Mouse (Mus musculus) forebrain, embryonic 11.5 days (tissue): ENCODE data around the gene Olfr750. TPM values are rescaled to one million over a fixed set of nuclear protein-coding genes. Genes with fewer than 3 reads are reported as not detected.

ENCODE experiments used
- ATAC-seq: fragments of 200-750 bp; cut with Nextera tagmentation; replicated peaks from 2 replicates; pipeline ENCODE4 v1.8.0; 2017; ENCODE audit warnings: moderate TSS enrichment; ENCODE audit not compliant: low FRiP score
- DNase-seq: peaks from one replicate; pipeline ENCODE4 v3.0.0-alpha.2; 2017; ENCODE audit warnings: low spot score
- H3K27ac ChIP-seq: fragments of 300-500 bp; sonication (generic); 2 replicates; pipeline ENCODE4 v1.5.1; 2014; ENCODE audit warnings: low read depth, low read length
- H3K27me3 ChIP-seq: fragments of 300-500 bp; sonication (generic); 2 replicates; pipeline ENCODE4 v1.6.1; 2014; ENCODE audit warnings: mild to moderate bottlenecking, low read length, mixed read lengths; ENCODE audit not compliant: control insufficient read depth, insufficient read depth
- H3K36me3 ChIP-seq: fragments of 300-500 bp; sonication (generic); 2 replicates; pipeline ENCODE4 v1.6.1; 2014; ENCODE audit warnings: mild to moderate bottlenecking, low read length, moderate library complexity, mixed read lengths; ENCODE audit not compliant: control insufficient read depth, insufficient read depth
- H3K4me1 ChIP-seq: fragments of 300-500 bp; sonication (generic); replicated peaks from 2 replicates; pipeline ENCODE4 v1.6.1; 2014; ENCODE audit warnings: low read length, mixed read lengths; ENCODE audit not compliant: control insufficient read depth, insufficient read depth
- H3K4me2 ChIP-seq: fragments of 300-500 bp; sonication (generic); 2 replicates; pipeline ENCODE4 v1.6.1; 2014; ENCODE audit warnings: low read depth, mild to moderate bottlenecking, low read length, moderate library complexity, mixed read lengths; ENCODE audit not compliant: severe bottlenecking
- H3K4me3 ChIP-seq: fragments of 300-500 bp; sonication (generic); 2 replicates; pipeline ENCODE4 v1.5.1; 2014; ENCODE audit warnings: low read depth, low read length
- H3K9ac ChIP-seq: fragments of 300-500 bp; sonication (generic); 2 replicates; pipeline ENCODE4 v1.6.1; 2014; ENCODE audit warnings: low read length
- H3K9me3 ChIP-seq: fragments of 300-500 bp; sonication (generic); 2 replicates; pipeline ENCODE4 v1.6.1; 2016; ENCODE audit warnings: low read length, mixed read lengths; ENCODE audit not compliant: control insufficient read depth
- WGBS: fragments of 180-500 bp; shearing (Covaris S2); extraction: QIAGEN DNeasy Blood & Tissue Kit; methylation state at CpG from one replicate; pipeline ENCODE4 v1.1.7; 2014; 5-methylcytosine and 5-hydroxymethylcytosine counted together
- polyA plus RNA-seq: library from polyadenylated mRNA; unstranded; fragments of >200 nt; fragmentation: Nextera tagmentation; extraction: Ambion mirVana; gene quantifications from 2 replicates; pipeline ENCODE4 v1.2.1, GENCODE M21; 2014

Gene Olfr750
- polyA plus RNA-seq, 1 experiment from 2014 or later = not detected

DNA sequence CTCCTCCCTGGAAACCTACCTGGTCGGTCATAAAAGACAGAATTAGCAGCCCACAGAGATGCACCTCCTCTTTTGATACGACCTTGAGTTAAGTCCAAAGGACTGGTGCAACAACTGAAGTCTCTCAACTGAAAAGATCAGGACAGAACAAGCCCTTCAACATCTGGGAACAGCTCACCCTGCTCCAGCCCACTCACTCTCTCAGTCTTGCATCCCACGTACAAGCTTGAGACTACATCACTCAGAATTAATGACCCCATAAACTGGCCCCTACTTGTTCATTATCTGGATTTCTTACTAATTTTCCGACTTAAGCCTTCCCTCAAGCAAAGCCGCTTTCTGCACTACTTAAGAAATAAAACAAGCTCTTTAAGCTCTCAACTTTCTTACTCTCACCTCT is 21.1 kb downstream of the Olfr750 start:
- DNase-seq = no peak
- H3K27me3 ChIP-seq = peaks cover 3% of the 10 kb centered on the region; the same call in 1 of the 2 replicates
- H3K36me3 ChIP-seq = no peaks in the 10 kb centered on the region
- H3K4me3 ChIP-seq = no peak overlapping the region
- no peak overlapping the region for H3K4me2 ChIP-seq
- H3K4me1 ChIP-seq = peaks cover 6% of the 10 kb centered on the region; the same call in 1 of the 2 replicates
- no peak overlapping the region for H3K9ac ChIP-seq
- no peak overlapping the region for H3K27ac ChIP-seq
- no peaks in the 10 kb centered on the region for H3K9me3 ChIP-seq
- no peak for ATAC-seq
- WGBS = 37% methylated on average over 5 of the region's 5 CpGs

DNA sequence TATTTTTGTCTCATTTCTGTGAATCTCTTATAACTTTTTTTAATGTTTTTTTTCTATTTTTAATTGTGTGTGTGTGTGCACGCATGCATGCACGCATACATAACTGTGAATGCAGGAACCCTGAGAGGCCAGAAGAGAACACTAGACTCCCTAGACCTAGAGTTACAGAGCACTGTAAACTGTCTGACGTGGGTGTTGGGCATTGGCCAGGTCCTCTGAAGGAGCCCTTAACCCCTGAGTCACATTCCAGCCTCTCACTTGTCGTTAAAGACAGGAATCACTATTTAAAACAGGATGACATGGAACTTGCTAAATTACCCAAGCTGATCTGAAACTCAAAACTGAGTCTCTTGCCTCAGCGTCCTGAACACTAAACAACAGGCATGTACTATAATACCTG is 22.3 kb downstream of the Olfr750 start:
- no peak for DNase-seq
- 65% methylated on average over 5 of the region's 5 CpGs for WGBS
- Histone ChIP-seq H3K36me3 (no peaks in the 10 kb centered on the region), H3K9ac (no peak overlapping the region), H3K4me2 (no peak overlapping the region), H3K4me1 (peaks cover 6% of the 10 kb centered on the region; the same call in 1 of the 2 replicates), H3K27ac (no peak overlapping the region), H3K27me3 (peaks cover 3% of the 10 kb centered on the region; the same call in 1 of the 2 replicates), H3K4me3 (no peak overlapping the region), H3K9me3 (no peaks in the 10 kb centered on the region)
- ATAC-seq = no peak

DNA sequence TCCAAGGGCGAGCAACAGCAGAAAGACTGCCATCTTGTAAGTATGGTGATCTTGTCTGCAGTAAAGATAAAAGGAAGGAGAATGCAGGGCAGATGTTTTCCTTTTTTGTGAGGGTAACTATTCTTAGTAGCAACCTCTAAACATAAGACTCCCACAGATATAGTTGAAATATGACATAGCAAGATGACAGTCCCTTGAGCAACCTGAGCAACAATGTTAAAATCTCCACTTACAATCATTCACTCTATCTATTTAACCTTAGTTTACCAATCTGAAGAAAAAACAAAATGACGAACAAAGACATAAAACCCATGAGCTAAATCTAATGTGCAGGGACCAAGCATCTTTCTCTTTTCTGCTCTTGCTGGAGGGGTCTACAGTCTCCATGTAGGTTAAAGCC is 24.2 kb downstream of the Olfr750 start, which contains the start of gene Rnase11:
Gene Rnase11 (minus strand): TSS at position 101 of the 400 bp plus-strand sequence.
- Histone ChIP-seq H3K9ac (no peak within 1 kb of the TSS), H3K27ac (no peak within 1 kb of the TSS), H3K27me3 (peaks cover 3% of the 10 kb centered on the region; the same call in 1 of the 2 replicates), H3K4me2 (no peak within 1 kb of the TSS), H3K36me3 (no peaks in the 10 kb centered on the region), H3K4me3 (no peak within 1 kb of the TSS), H3K4me1 (peaks cover 6% of the 10 kb centered on the region; the same call in 1 of the 2 replicates), H3K9me3 (no peaks in the 10 kb centered on the region)
- no peak for ATAC-seq
- WGBS = 90% methylated on average over 2 of the region's 2 CpGs
- DNase-seq = no peak

DNA sequence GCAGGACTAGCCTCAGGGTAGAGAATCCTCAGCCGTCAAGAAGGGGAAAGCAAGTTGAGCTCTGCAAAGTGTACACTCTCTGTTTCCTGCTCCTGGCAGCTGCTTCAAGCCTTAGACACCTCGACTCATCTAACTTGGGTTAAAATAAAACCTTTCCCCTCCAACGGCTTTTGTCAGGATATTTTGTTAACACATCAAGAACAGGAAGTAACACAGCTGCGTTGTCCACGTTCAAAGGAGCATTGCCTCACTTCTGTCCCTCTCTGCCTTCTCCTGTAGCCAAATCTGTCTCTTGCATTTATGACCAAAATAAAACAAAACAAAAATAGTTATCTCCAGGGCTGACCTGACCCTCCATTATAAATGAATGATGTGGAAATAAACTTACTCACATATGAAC is 26.4 kb downstream of the Olfr750 start:
- Histone ChIP-seq H3K9me3 (no peaks in the 10 kb centered on the region), H3K4me2 (no peak overlapping the region), H3K4me3 (no peak overlapping the region), H3K9ac (no peak overlapping the region), H3K4me1 (no peaks in the 10 kb centered on the region), H3K36me3 (no peaks in the 10 kb centered on the region), H3K27me3 (peaks cover 2% of the 10 kb centered on the region; the same call in 1 of the 2 replicates), H3K27ac (no peak overlapping the region)
- no peak for DNase-seq
- no peak for ATAC-seq
- 78% methylated on average over 5 of the region's 5 CpGs for WGBS

DNA sequence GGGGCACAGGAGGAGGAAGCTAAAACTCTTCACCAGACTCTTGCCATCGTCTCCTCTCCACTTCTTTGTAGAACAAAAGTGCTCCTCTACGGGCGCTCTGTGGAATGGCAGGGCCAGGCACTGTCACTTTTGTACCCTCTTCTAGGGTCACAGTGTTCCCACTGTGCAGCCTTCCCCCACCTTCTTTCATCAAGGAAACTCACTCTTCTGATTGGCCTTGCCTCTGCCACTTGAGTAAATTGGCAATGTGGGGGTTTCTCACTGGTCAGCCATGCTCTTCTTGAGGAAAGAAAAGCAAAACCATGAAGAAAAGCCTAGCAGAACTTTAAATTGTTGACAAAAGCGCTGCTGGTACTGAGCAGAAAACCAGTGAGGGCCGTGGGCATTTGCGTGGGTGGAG is 32.5 kb downstream of the Olfr750 start, which contains the start of gene Rnase9:
Gene Rnase9 (minus strand): TSS at position 101 of the 400 bp plus-strand sequence.
- H3K36me3 ChIP-seq = no peaks in the 10 kb centered on the region
- WGBS = 67% methylated on average over 6 of the region's 6 CpGs
- no peaks in the 10 kb centered on the region for H3K4me1 ChIP-seq
- no peak within 1 kb of the TSS for H3K4me2 ChIP-seq
- no peak within 1 kb of the TSS for H3K27ac ChIP-seq
- H3K4me3 ChIP-seq = no peak within 1 kb of the TSS
- H3K9ac ChIP-seq = no peak within 1 kb of the TSS
- H3K27me3 ChIP-seq = no peaks in the 10 kb centered on the region
- H3K9me3 ChIP-seq = no peaks in the 10 kb centered on the region
- DNase-seq (no peak), ATAC-seq (no peak)

DNA sequence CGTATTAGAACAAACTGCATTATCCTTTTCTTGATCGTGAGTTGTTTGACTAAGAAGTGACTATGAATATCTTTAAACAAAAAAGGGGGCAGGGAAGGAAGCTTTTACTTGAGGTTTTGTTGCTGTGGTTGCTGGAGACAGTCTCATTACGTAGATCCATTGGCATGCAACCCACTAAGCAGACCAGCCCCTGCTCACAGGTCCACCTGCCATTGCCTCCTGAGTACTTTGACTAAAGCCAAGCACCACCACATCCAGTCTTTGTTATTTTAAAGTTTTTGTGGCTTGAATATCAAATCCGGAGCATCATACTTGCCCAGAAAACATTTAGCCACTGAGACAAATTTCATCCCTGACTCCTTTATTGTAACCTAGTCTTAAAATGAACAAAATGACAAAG is 38.0 kb downstream of the Olfr750 start:
- DNase-seq (no peak), ATAC-seq (no peak)

DNA sequence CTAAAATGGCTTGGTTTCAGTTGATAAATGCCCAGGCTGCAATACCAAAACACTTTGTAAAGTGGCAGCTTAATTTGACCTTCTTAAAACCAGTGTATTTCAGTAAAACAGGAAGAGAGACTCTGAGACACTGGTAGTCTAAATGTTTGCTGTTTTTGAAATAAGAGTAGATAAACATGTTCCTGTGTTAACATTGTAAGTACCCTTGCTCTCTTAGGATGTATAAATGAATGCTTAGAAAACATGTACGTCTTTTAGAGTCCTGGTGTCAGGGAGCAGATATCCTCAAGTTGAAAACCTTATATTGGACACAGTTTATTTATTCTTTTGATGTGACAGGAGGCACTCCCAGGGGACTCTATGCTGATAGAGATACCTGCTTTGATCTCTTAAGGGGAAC is 39.0 kb downstream of the Olfr750 start:
- H3K9ac ChIP-seq = no peak overlapping the region
- no peaks in the 10 kb centered on the region for H3K4me1 ChIP-seq
- no peaks in the 10 kb centered on the region for H3K9me3 ChIP-seq
- 77% methylated on average over 1 of the region's 1 CpGs for WGBS
- H3K27ac ChIP-seq = no peak overlapping the region
- no peak overlapping the region for H3K4me3 ChIP-seq
- H3K36me3 ChIP-seq = no peaks in the 10 kb centered on the region
- DNase-seq (no peak), ATAC-seq (no peak)
- H3K4me2 ChIP-seq = no peak overlapping the region
- H3K27me3 ChIP-seq = no peaks in the 10 kb centered on the region

More for the DNA sequence above, 38.0 kb downstream of the Olfr750 start:
- no peaks in the 10 kb centered on the region for H3K36me3 ChIP-seq
- H3K27me3 ChIP-seq = no peaks in the 10 kb centered on the region
- no peaks in the 10 kb centered on the region for H3K9me3 ChIP-seq
- H3K4me3 ChIP-seq = no peak overlapping the region
- no peaks in the 10 kb centered on the region for H3K4me1 ChIP-seq
- 81% methylated on average over 4 of the region's 4 CpGs for WGBS
- no peak overlapping the region for H3K27ac ChIP-seq
- H3K4me2 ChIP-seq = no peak overlapping the region
- no peak overlapping the region for H3K9ac ChIP-seq

DNA sequence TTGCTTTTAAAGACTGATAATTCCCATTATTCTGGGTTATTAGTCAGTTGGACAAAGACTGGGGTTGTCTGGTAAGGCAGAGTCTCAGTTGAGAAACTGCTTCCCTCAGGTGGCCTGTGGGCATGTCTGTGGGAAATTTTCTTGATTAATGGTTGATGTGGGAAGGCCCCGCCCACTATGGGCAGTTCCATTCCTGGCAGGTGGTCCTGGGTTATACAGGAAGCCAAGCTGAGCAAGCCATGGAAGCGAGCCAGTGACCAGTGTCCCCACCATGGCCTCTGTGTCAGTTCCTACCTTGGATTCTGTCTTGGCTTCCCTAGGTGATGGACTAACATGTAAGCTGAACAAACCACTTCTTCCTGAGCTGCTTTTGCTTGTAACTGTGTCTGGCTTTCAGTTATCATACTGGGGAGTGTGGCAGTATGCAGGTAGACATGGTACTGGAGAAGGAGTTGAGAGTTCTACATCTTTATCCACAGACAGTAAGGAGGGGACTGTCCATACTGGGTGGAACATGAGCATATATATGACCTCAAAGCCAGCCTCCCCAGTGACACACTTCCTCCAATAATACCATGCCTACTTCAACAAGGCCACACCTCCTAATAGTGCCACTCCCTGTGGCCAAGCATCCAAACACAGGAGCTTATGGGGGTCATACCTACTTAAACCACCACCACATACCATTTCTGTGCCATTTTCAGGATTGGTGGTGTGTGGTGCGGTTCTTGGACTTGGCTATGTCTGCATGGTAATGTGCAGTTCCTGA is 46.7 kb downstream of the Olfr750 start:
- Histone ChIP-seq H3K9me3 (no peaks in the 10 kb centered on the region), H3K27ac (no peak overlapping the region), H3K4me3 (no peak overlapping the region), H3K4me1 (no peaks in the 10 kb centered on the region), H3K36me3 (no peaks in the 10 kb centered on the region), H3K9ac (no peak overlapping the region), H3K27me3 (no peaks in the 10 kb centered on the region), H3K4me2 (no peak overlapping the region)
- 54% methylated on average over 3 of the region's 3 CpGs for WGBS
- ATAC-seq (no peak), DNase-seq (no peak)
